Mouse (Mus musculus): ENCODE data around the gene Iqsec2.

DNA sequence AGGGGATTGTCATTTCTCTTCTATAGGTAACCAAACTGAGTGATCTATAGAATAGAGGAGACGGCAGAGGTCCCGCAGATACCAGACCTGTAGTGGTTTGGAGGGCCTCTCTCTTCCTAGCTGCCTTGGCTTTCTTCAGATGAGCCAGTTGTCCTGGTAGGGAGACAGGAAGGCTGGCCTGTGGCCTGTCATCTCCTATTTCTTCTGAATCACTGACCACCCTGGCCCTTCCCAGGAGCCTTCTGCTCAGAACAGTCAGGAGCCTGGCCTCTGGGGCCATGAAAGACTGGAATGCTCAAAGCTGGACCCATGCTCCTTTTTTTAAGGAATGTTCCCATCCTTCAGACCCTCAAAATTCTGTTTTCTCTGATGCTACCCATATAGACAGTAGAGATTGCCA lies 33.8 kb downstream of the Iqsec2 start:
- no peak for TF ChIP-seq CTCF (IDR thresholded peaks at IDR 0.05; ENCODE audit: borderline replicate concordance, insufficient read depth, low read length)
- TF ChIP-seq POLR2A (IDR thresholded peaks at IDR 0.05; ENCODE audit: low read depth, low read length), result no peak
